Mouse (Mus musculus) myocyte (in vitro differentiated cells): ENCODE results near the gene Dysf.

Experiments used
- POLR2A ChIP-seq: IDR thresholded peaks from one replicate; pipeline ENCODE4 v1.6.1; 2011; ENCODE audit warnings: low read depth, mild to moderate bottlenecking, control low read depth, moderate library complexity; ENCODE audit not compliant: insufficient read length
- USF1 ChIP-seq: IDR thresholded peaks from one replicate; pipeline ENCODE4 v1.6.1; 2011; ENCODE audit warnings: low read depth, mild to moderate bottlenecking, control low read depth, moderate library complexity

DNA sequence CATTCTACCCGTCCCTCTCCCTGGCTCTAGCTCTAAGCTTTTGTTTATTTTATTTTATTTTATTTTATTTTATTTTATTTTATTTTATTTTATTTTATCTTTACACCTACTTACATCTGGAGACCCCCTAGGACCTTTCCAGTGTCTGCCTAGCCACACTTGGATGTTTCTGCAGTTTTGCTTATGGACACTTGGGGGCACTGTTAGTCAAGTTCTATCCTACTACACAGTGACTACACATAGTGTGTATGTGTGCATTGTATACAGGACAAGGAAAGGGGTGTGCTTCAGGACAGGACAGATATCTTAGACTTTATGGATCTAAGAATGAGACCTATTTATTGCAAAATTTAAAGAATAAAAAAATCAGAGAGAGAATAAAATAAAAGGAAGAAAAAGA, 69.8 kb downstream of the Dysf start:
- no peak for TF ChIP-seq POLR2A
- no peak for TF ChIP-seq USF1
